Mouse (Mus musculus) megakaryocyte, adult 5-6 weeks (primary cell): ENCODE measurements around the gene Zcchc14. TPM values are rescaled to one million over a fixed set of nuclear protein-coding genes. Genes with fewer than 3 reads are reported as not detected.

ENCODE experiments used
- ATAC-seq: 2 replicates; pipeline ENCODE4 v1.8.0; 2016; ENCODE audit warnings: mild to moderate bottlenecking, inconsistent platforms; ENCODE audit not compliant: poor library complexity, severe bottlenecking
- total RNA-seq, 2 experiments: library from RNA; stranded (forward) in 1 of 2; stranded (reverse) in 1 of 2; fragments of 153-499, 151-499 nt in 1 of 2; fragments of 221-1000, 200-1000 nt in 1 of 2; gene quantifications; 2 replicates each; pipeline versions ENCODE4 v1.2.3 to v1.2.4; 2015 to 2017

Gene Zcchc14
- total RNA-seq, 2 experiments from 2014 or later: 0.56 to 0.99 TPM

GRCm38 (mm10) chr8:121590203-121591177, 62.2 kb downstream of the Zcchc14 start, which contains the start of gene Map1lc3b:
Gene Map1lc3b (plus strand): TSS chr8:121590361.
- ATAC-seq: peak; percentile 77

- no peak for ATAC-seq
Measured at GRCm38 (mm10) chr8:121589205-121589726, 63.4 kb downstream of the Zcchc14 start.

- no peak for ATAC-seq
Measured at GRCm38 (mm10) chr8:121588750-121589149, 64.0 kb downstream of the Zcchc14 start.

GRCm38 (mm10) chr8:121585159-121585825, 67.4 kb downstream of the Zcchc14 start:
- ATAC-seq: peak; percentile 83

DNA sequence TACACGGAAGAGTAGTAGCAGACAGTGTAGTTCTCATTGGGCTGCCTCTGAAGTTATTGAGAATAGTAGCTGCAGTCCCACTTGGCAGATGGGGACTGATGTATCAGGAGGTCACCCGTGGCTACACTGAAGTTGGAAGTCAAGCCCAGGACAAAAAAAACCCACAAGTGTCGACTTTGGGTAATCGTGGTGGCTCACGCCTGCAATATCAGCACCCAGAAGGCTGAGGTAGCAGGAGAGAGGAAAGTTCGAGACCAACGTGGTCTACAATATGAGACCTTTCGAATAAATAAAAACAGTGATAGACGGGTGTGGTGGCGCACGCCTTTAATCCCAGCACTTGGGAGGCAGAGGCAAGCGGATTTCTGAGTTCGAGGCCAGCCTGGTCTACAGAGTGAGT, 68.0 kb downstream of the Zcchc14 start:
- ATAC-seq: no peak

GRCm38 (mm10) chr8:121583653-121584052, 69.0 kb downstream of the Zcchc14 start:
- no peak for ATAC-seq

DNA sequence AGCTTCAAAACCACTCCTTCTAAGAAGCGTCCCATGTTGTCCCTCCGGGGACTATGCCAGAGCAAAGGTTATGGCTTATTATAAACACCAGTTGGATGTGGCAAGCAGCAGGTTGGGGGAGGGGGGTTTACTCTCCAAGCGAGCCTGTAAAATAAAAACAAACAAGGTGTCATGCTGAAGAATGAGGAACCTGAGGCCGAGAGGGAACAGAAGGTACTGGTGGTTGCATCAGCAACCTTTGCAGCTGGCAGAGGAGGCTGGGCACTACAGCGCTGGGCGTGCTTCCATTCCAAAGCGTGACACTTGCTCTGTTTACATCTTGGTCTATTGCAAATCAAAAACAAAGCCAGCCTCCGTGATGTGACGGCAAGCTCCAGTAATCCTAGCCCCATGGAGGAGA, 72.2 kb downstream of the Zcchc14 start:
- ATAC-seq: peak; percentile 55

- ATAC-seq: peak; percentile 79
Measured at GRCm38 (mm10) chr8:121578676-121579451, 73.8 kb downstream of the Zcchc14 start, which contains the start of gene Fbxo31. Gene Fbxo31 (minus strand): TSS chr8:121578806.

DNA sequence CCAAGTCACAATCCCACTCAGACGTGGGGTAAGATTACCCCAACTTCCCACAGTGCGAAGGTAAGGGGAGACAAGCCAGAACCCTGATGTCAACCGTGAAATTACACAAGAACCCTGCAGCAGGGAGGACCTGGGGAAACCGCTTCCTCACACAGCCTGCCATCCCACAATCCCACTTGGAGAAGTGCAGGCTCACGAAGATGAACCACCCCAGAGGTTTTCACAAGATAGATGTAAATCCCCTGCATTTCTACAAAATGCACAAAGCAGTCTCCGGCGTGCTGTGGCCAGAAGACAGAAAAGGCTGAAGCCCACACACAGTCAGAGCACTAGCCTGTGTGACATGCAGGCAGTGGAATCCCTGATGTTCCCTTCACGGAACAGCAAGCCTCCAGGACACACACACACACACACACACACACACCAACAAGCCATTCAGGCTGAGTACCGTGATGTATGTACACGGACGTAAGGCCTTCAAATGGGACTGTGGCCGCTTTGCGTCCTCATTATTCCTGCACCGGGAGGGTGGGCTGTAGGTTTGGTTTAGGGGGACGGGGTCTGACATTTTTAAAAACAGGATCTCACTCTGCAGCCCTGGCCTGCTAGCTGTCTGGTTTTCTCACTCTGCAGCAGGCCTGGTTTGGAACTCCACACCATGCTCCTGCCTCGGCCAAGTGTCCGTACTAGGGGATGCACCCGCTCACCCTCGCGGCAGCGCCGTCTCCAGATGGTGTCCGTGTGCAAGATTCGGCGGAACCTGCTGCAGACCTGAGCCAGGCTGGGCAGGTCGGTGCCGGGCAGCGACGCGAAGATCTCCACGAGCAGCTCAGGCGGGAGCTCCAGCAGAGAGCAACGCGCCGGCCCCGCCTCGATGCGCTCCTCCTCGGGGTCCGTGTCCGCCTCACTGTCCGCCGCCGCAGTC, 74.7 kb downstream of the Zcchc14 start:
- no peak for ATAC-seq

- ATAC-seq: no peak
Measured at GRCm38 (mm10) chr8:121575661-121576060, 77.0 kb downstream of the Zcchc14 start.

- peak; percentile 57 for ATAC-seq
Measured at GRCm38 (mm10) chr8:121573275-121573674, 79.4 kb downstream of the Zcchc14 start.

DNA sequence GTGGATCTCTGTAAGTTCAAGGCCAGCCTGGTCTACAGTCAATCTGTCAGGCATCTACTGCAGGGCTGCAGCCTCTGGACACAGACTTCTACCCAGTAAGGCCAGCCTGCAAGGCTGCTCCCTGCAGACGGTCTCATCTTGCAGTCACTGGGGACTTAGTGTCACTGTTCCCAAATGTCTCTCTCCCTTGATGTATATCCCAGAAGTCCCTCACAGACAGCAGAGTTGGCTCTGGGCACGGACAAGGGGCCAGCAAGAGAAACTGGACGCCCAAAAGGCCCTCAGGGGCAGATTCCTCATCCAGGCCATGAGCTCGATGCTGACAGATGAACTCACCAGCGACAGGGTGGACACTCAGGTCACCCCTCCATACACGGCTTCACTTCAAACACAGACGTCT, 80.6 kb downstream of the Zcchc14 start:
- ATAC-seq: no peak

GRCm38 (mm10) chr8:121570801-121571200, 81.9 kb downstream of the Zcchc14 start:
- peak; percentile 14 for ATAC-seq

GRCm38 (mm10) chr8:121570335-121570734, 82.4 kb downstream of the Zcchc14 start:
- ATAC-seq: peak; percentile 84

GRCm38 (mm10) chr8:121568321-121568720, 84.4 kb downstream of the Zcchc14 start:
- ATAC-seq: no peak

DNA sequence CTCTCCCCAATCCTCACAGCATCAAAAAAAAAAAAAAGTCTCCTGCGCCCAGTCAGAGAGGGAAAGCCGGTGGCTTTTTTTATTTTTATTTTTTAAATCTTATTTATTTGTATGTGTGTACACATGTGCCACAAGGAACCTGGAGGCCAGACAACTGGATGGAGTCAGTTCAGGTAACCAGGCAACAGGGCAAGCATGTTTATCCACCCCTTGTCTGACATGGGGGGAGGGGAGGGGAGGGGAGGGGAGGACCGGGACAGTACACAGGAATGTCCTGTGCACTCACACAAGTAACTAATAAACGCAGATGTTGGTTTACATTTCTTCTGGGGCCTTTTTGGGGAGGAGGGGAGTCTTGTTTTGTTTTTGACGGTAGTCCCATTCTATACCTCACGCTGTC, 89.0 kb downstream of the Zcchc14 start:
- ATAC-seq: no peak

GRCm38 (mm10) chr8:121562941-121563351, 89.8 kb downstream of the Zcchc14 start:
- ATAC-seq: no peak

DNA sequence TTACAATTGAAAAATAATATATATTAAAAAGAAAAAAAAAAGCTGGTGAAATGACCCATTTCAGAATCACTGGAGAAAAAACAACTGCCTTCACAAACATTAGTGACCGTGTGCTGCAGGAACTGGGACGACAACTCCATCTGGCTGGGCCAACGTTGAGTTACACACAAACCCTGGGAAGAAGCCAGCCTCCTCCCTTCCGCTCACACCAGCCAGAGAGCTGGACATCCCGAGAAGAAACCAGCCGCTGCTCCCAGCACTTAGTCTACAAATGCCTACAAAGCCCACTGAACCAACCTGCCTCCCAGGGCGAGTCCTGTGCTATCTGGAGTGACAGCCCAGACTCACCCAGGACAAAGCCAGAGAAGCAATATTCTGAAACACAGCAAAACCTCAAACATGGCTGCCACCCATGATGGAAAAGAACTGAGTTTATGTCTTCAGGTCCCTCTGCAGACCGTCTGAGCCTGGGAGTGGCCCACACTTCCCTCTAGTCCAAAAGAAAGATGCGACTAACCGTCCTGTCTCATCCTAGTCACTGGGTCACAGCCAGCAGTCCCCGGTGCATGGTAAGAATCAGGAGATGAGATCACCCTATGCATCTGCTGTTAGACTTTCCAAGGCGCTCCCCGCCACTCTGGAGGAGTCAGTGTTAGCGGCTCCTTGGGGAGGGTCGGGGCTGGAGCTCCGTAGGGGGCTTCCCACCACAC, 90.9 kb downstream of the Zcchc14 start:
- ATAC-seq: no peak
